Mouse (Mus musculus): ENCODE results near the gene Selplg.

Gene Selplg

GRCm38 (mm10) chr5:113832490-113832901, at the start of gene Selplg:
Selplg (minus strand) TSS chr5:113832644.
- in situ Hi-C loops (cut with MboI; ENCODE audit: low sequenced_read_pairs), result loop anchor here (25.0 kb wide), 1 partner anchor 245 kb away; no protein-coding TSS in a partner anchor

- in situ Hi-C loops (cut with MboI; ENCODE audit: low sequenced_read_pairs), result no loop called here
Measured at GRCm38 (mm10) chr5:113881136-113881535, 48.7 kb upstream of the Selplg start.

- in situ Hi-C loops (cut with MboI; ENCODE audit: low sequenced_read_pairs), result no loop called here
Measured at GRCm38 (mm10) chr5:113878943-113879617, 46.6 kb upstream of the Selplg start.

GRCm38 (mm10) chr5:113877565-113877964, 45.1 kb upstream of the Selplg start:
- in situ Hi-C loops (cut with MboI; ENCODE audit: low sequenced_read_pairs), result no loop called here

GRCm38 (mm10) chr5:113876176-113876575, 43.7 kb upstream of the Selplg start:
- in situ Hi-C loops (cut with MboI; ENCODE audit: low sequenced_read_pairs), result no loop called here

GRCm38 (mm10) chr5:113875625-113876024, 43.2 kb upstream of the Selplg start:
- in situ Hi-C loops (cut with MboI; ENCODE audit: low sequenced_read_pairs), result no loop called here

- in situ Hi-C loops (cut with MboI; ENCODE audit: low sequenced_read_pairs), result no loop called here
Measured at GRCm38 (mm10) chr5:113874063-113875024, 41.9 kb upstream of the Selplg start.

GRCm38 (mm10) chr5:113872936-113873912, 40.8 kb upstream of the Selplg start:
- in situ Hi-C loops (cut with MboI; ENCODE audit: low sequenced_read_pairs), result no loop called here

- in situ Hi-C loops (cut with MboI; ENCODE audit: low sequenced_read_pairs), result no loop called here
Measured at GRCm38 (mm10) chr5:113871903-113872548, 39.6 kb upstream of the Selplg start.

GRCm38 (mm10) chr5:113870393-113871040, 38.1 kb upstream of the Selplg start:
- in situ Hi-C loops (cut with MboI; ENCODE audit: low sequenced_read_pairs), result no loop called here

GRCm38 (mm10) chr5:113869132-113869531, 36.7 kb upstream of the Selplg start:
- in situ Hi-C loops (cut with MboI; ENCODE audit: low sequenced_read_pairs), result loop anchor here (10.0 kb wide), 1 partner anchor 76 kb away; no protein-coding TSS in a partner anchor

- in situ Hi-C loops (cut with MboI; ENCODE audit: low sequenced_read_pairs), result loop anchor here (10.0 kb wide), 1 partner anchor 80 kb away; no protein-coding TSS in a partner anchor
Measured at GRCm38 (mm10) chr5:113864992-113865391, 32.5 kb upstream of the Selplg start.

- in situ Hi-C loops (cut with MboI; ENCODE audit: low sequenced_read_pairs), result loop anchor here (10.0 kb wide), 1 partner anchor 81 kb away; no protein-coding TSS in a partner anchor
Measured at GRCm38 (mm10) chr5:113863994-113864393, 31.6 kb upstream of the Selplg start.

GRCm38 (mm10) chr5:113862418-113862817, 30.0 kb upstream of the Selplg start:
- in situ Hi-C loops (cut with MboI; ENCODE audit: low sequenced_read_pairs), result loop anchor here (10.0 kb wide), 1 partner anchor 82 kb away; no protein-coding TSS in a partner anchor

- in situ Hi-C loops (cut with MboI; ENCODE audit: low sequenced_read_pairs), result loop anchor here (10.0 kb wide), 1 partner anchor 84 kb away; no protein-coding TSS in a partner anchor
Measured at GRCm38 (mm10) chr5:113861294-113861693, 28.9 kb upstream of the Selplg start.

- in situ Hi-C loops (cut with MboI; ENCODE audit: low sequenced_read_pairs), result loop anchor here (10.0 kb wide), 1 partner anchor 186 kb away; no protein-coding TSS in a partner anchor
Measured at GRCm38 (mm10) chr5:113858971-113859370, 26.5 kb upstream of the Selplg start.

- in situ Hi-C loops (cut with MboI; ENCODE audit: low sequenced_read_pairs), result loop anchor here (10.0 kb wide), 1 partner anchor 186 kb away; no protein-coding TSS in a partner anchor
Measured at GRCm38 (mm10) chr5:113858550-113858949, 26.1 kb upstream of the Selplg start.

GRCm38 (mm10) chr5:113857631-113858030, 25.2 kb upstream of the Selplg start:
- in situ Hi-C loops (cut with MboI; ENCODE audit: low sequenced_read_pairs), result loop anchor here (10.0 kb wide), 1 partner anchor 187 kb away; no protein-coding TSS in a partner anchor

GRCm38 (mm10) chr5:113856631-113857030, 24.2 kb upstream of the Selplg start:
- in situ Hi-C loops (cut with MboI; ENCODE audit: low sequenced_read_pairs), result loop anchor here (10.0 kb wide), 1 partner anchor 188 kb away; no protein-coding TSS in a partner anchor

Data from CH12F3 (cell line).